Mouse (Mus musculus) left cerebral cortex, adult 18-20 months (tissue): ENCODE measurements around the gene Pdgfra. TPM values are rescaled to one million over a fixed set of nuclear protein-coding genes. Genes with fewer than 3 reads are reported as not detected.

Source experiments
- DNase-seq, 2 experiments: peaks; one replicate each; pipeline ENCODE4 v3.0.0; 2021 to 2022; ENCODE audit warnings: low spot score in 2 of 2, mixed read lengths in 1 of 2
- long read RNA-seq, 2 experiments: library from polyadenylated mRNA; stranded (forward); transcript quantifications; one replicate each; pipeline ENCODE4 v2.0.0; 2021
- total RNA-seq, 2 experiments: library from RNA; stranded (reverse); gene quantifications; 2 replicates each; pipeline ENCODE4 v1.2.3; 2021

Gene Pdgfra
- 10 to 100 TPM; 29.3 to 30.0 TPM for total RNA-seq
- long read RNA-seq, experiment 1, full-length matches to known transcripts: 7 of 36 reads
- long read RNA-seq, experiment 1, partial matches to known transcripts: 23 of 36 reads
- long read RNA-seq, experiment 1, other reads (novel, unspliced or antisense): 6 of 36 reads
- long read RNA-seq, experiment 2, full-length matches to known transcripts: 3 of 18 reads
- long read RNA-seq, experiment 2, partial matches to known transcripts: 15 of 18 reads
- long read RNA-seq, experiment 2, other reads (novel, unspliced or antisense): 0 of 18 reads

- DNase-seq: no peak
These were observed at the start of gene Pdgfra for GRCm38 (mm10) chr5:75152021-75152425. Gene Pdgfra, plus strand, starts transcription at chr5:75152292.

GRCm38 (mm10) chr5:75106511-75106910 is 45.6 kb upstream of the Pdgfra start:
- DNase-seq: no peak

- DNase-seq: no peak
These were observed 42.7 kb upstream of the Pdgfra start for GRCm38 (mm10) chr5:75109368-75109767.

- DNase-seq: no peak
These were observed 40.3 kb upstream of the Pdgfra start for GRCm38 (mm10) chr5:75111781-75112180.

- DNase-seq: no peak
These were observed 33.3 kb upstream of the Pdgfra start for GRCm38 (mm10) chr5:75118840-75119239.

- DNase-seq: no peak
These were observed 30.4 kb upstream of the Pdgfra start for GRCm38 (mm10) chr5:75121646-75122045.

GRCm38 (mm10) chr5:75134681-75135080 is 17.4 kb upstream of the Pdgfra start:
- DNase-seq: no peak

- peak; percentile 60 to 70 for DNase-seq
These were observed 9.0 kb upstream of the Pdgfra start for GRCm38 (mm10) chr5:75143092-75143491.

GRCm38 (mm10) chr5:75143767-75144166 is 8.3 kb upstream of the Pdgfra start:
- no peak for DNase-seq

GRCm38 (mm10) chr5:75145341-75145740 is 6.8 kb upstream of the Pdgfra start:
- DNase-seq: no peak

- no peak for DNase-seq
These were observed 5.6 kb upstream of the Pdgfra start for GRCm38 (mm10) chr5:75146469-75146868.

GRCm38 (mm10) chr5:75148343-75149127 is 3.6 kb upstream of the Pdgfra start:
- no peak for DNase-seq

- no peak for DNase-seq
These were observed 2.7 kb upstream of the Pdgfra start for GRCm38 (mm10) chr5:75149380-75149779.

GRCm38 (mm10) chr5:75149880-75150279 is 2.2 kb upstream of the Pdgfra start:
- DNase-seq: no peak

GRCm38 (mm10) chr5:75150341-75150981 is 1.6 kb upstream of the Pdgfra start:
- DNase-seq: no peak

GRCm38 (mm10) chr5:75151146-75151900 is 769 bp upstream of the Pdgfra start:
- DNase-seq: no peak

GRCm38 (mm10) chr5:75152791-75153625 is 916 bp downstream of the Pdgfra start:
- DNase-seq: no peak

GRCm38 (mm10) chr5:75153626-75153960 is 1.5 kb downstream of the Pdgfra start:
- no peak for DNase-seq

GRCm38 (mm10) chr5:75153961-75154620 is 2.0 kb downstream of the Pdgfra start:
- no peak for DNase-seq

- no peak for DNase-seq
These were observed 2.6 kb downstream of the Pdgfra start for GRCm38 (mm10) chr5:75154621-75155235.
